Mouse (Mus musculus) cortical plate, adult 2 months (tissue): ENCODE measurements around the gene Dscaml1.

Source experiments
- CTCF ChIP-seq: fragments of 200-500 bp; IDR thresholded peaks from 2 replicates; pipeline ENCODE4 v1.5.1; 2011; ENCODE audit warnings: mild to moderate bottlenecking, control low read depth, low read length; ENCODE audit not compliant: insufficient read depth; ENCODE audit errors: extremely low read depth
- POLR2A ChIP-seq: fragments of 200-500 bp; IDR thresholded peaks from 2 replicates; pipeline ENCODE4 v1.6.1; 2011; ENCODE audit warnings: mild to moderate bottlenecking, low read length, control low read depth; ENCODE audit not compliant: insufficient read depth; ENCODE audit errors: extremely low read depth

DNA sequence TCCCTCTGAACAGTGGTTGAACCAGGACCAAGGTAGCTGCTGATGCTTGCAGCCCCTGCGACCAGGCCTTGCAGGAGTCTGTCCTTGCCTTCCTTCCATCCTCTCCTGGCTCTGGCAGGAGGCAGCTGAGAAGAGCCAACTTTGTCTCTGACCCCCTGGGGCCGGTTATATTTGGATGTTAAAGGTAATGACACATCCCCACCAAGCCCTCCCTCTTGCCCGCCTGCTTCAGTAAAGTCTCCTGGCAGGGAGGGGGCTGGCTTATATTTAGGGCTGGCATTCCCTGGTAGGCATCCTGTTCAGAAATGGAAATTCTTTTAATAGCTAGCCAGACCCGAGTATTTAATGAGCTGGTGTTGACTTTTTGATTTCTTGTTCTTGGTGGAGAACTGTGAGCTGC lies 172.9 kb downstream of the Dscaml1 start:
- no peak for TF ChIP-seq POLR2A
- no peak for TF ChIP-seq CTCF
